Mouse (Mus musculus) heart, embryonic 13.5 days (tissue): Measurements from ENCODE around the gene Il12rb2. TPM values are rescaled to one million over a fixed set of nuclear protein-coding genes. Genes with fewer than 3 reads are reported as not detected.

Experiments
- ATAC-seq: fragments of 200-750 bp; cut with Nextera tagmentation; 2 replicates; pipeline ENCODE4 v1.8.0; 2017; ENCODE audit warnings: moderate TSS enrichment; ENCODE audit not compliant: insufficient number of reproducible peaks, low FRiP score, low TSS enrichment; ENCODE audit errors: extremely low read depth
- H3K27ac ChIP-seq: fragments of 300-500 bp; sonication (generic); replicated peaks from 2 replicates; pipeline ENCODE4 v1.5.1; 2015; ENCODE audit warnings: moderate library complexity, mild to moderate bottlenecking, inconsistent platforms
- H3K27me3 ChIP-seq: fragments of 300-500 bp; sonication (generic); replicated peaks from 2 replicates; pipeline ENCODE4 v1.6.1; 2015; ENCODE audit warnings: mild to moderate bottlenecking, inconsistent platforms
- H3K36me3 ChIP-seq: fragments of 300-500 bp; sonication (generic); 2 replicates; pipeline ENCODE4 v1.6.1; 2015; ENCODE audit warnings: mild to moderate bottlenecking, inconsistent platforms
- H3K4me1 ChIP-seq: fragments of 300-500 bp; sonication (generic); 2 replicates; pipeline ENCODE4 v1.6.1; 2015; ENCODE audit warnings: inconsistent platforms
- H3K4me2 ChIP-seq: fragments of 300-500 bp; sonication (generic); 2 replicates; pipeline ENCODE4 v1.6.1; 2015; ENCODE audit warnings: inconsistent platforms, mild to moderate bottlenecking, moderate library complexity
- H3K4me3 ChIP-seq: fragments of 300-500 bp; sonication (generic); 2 replicates; pipeline ENCODE4 v1.5.1; 2015; ENCODE audit warnings: moderate library complexity, mild to moderate bottlenecking, inconsistent platforms
- H3K9ac ChIP-seq: fragments of 300-500 bp; sonication (generic); 2 replicates; pipeline ENCODE4 v1.6.1; 2015; ENCODE audit warnings: inconsistent platforms, mild to moderate bottlenecking, moderate library complexity
- H3K9me3 ChIP-seq: fragments of 300-500 bp; sonication (generic); 2 replicates; pipeline ENCODE4 v1.6.1; 2016; ENCODE audit warnings: inconsistent platforms
- WGBS: fragments of 180-500 bp; shearing (Covaris S2); methylation state at CpG from one replicate; pipeline ENCODE4 v1.1.7; 2015; ENCODE audit warnings: mixed read lengths; 5-methylcytosine and 5-hydroxymethylcytosine counted together
- polyA plus RNA-seq: library from polyadenylated mRNA; unstranded; fragments of >200 nt; fragmentation: Nextera tagmentation; extraction: Ambion mirVana; gene quantifications from 2 replicates; pipeline ENCODE4 v1.2.1, GENCODE M21; 2015

The Il12rb2 gene
- polyA plus RNA-seq, 1 experiment from 2014 or later: 0.07 TPM

DNA sequence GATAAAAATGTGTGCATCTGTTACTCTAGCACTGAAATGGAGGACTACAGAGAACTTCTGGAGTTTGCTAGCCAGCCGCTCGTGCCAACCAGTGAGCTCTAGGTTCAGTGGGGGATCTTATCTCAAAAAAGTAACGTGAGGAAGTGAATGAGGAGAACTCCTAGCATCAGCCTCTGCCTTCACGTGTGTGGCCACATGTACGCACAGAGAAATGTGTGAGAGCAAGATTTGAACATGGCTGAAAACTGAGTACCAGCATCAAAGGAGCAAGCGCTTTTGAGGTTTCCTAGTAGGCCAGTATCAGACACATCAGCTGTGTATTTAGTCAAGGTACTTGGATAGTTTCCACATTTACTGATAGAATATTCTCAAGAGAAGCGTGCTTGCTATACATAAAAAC lies 111.1 kb downstream of the Il12rb2 start:
- Histone ChIP-seq H3K9me3 (no peaks in the 10 kb centered on the region), H3K36me3 (no peaks in the 10 kb centered on the region), H3K27me3 (no peaks in the 10 kb centered on the region), H3K4me2 (no peak overlapping the region), H3K4me1 (peaks cover 21% of the 10 kb centered on the region), H3K27ac (no peak overlapping the region), H3K4me3 (no peak overlapping the region), H3K9ac (no peak overlapping the region)
- WGBS: 55% methylated on average over 7 of the region's 7 CpGs
- no peak for ATAC-seq

DNA sequence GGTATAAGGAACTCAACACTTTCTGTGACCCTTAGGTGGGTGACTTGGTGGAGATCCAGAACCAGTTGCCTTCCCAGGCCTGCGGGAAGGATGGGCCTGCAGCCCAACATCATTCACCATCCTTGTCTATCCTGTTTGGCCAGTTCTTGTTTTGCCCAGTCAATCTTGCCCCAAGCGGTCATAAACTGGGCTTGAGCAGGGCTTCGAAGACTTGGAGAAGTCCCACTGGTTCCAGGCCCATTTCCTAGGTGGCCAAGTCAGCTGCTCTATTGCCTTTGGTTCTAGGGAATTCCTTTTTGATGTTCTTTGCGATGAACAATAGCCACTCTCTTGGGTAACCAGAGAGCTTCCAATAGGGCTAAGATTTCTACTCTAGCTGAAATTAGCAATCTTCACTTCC lies 124.9 kb downstream of the Il12rb2 start:
- 82% methylated on average over 4 of the region's 4 CpGs for WGBS

DNA sequence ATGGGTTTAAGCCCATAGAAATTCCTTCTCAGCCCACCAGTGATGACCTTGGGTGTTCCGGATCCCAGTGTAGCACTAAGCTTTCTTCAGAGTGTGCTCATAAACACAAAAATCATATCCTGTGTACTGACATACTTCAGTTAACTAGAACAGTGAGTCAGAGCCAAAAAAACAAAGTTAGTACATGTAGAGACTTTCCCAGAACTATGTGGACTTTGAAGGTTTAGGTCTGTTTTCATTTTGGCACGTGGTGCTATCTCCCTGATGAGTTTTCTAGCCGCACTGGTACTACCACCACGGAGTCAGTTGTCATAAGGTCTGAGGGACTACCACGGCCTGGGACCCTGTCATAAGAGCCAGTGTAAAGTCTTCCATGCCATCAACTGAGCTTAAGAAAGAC lies 131.5 kb downstream of the Il12rb2 start:
- H3K4me2 ChIP-seq: no peak overlapping the region
- no peak overlapping the region for H3K4me3 ChIP-seq
- H3K36me3 ChIP-seq: no peaks in the 10 kb centered on the region
- 78% methylated on average over 5 of the region's 5 CpGs for WGBS
- no peak overlapping the region for H3K27ac ChIP-seq
- ATAC-seq: no peak
- H3K9me3 ChIP-seq: no peaks in the 10 kb centered on the region
- H3K4me1 ChIP-seq: no peaks in the 10 kb centered on the region
- H3K27me3 ChIP-seq: no peaks in the 10 kb centered on the region
- no peak overlapping the region for H3K9ac ChIP-seq

More for the DNA sequence above, 124.9 kb downstream of the Il12rb2 start:
- ATAC-seq: no peak
- Histone ChIP-seq H3K4me1 (no peaks in the 10 kb centered on the region), H3K36me3 (no peaks in the 10 kb centered on the region), H3K27ac (no peak overlapping the region), H3K4me2 (no peak overlapping the region), H3K4me3 (no peak overlapping the region), H3K9me3 (no peaks in the 10 kb centered on the region), H3K27me3 (no peaks in the 10 kb centered on the region), H3K9ac (no peak overlapping the region)

DNA sequence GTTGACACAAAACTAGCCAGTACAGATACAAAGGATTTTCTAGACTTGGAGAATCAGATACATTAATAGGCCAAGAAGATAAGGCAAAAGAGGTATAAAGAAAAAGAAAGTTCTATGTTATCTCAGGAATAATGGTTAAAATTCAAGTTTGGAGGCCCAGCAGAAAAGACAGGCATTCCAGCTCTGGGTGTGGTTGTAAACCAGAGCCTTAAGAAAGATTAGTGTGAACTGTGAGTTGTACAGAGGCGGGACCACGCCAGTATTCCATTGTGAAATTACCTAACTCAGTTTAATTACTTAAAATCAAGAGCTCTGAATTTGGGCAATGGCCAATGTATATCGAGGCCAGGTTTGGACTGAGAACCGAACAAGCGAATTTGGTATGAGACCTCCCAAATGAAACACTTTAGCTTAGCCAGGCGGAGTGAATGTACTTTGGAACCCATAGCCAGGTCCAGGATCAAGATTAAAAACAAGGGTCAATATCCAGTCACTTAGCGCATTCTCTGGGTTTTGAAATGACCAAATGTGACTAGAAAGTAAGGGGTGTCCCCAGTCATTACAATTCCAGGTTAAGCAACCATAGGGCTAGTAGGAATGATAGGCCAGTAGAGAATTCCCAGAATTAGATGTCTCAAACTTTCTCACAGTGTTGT lies 132.1 kb downstream of the Il12rb2 start:
- Histone ChIP-seq H3K4me1 (no peaks in the 10 kb centered on the region), H3K27me3 (no peaks in the 10 kb centered on the region), H3K9ac (no peak overlapping the region), H3K4me2 (no peak overlapping the region), H3K4me3 (no peak overlapping the region), H3K9me3 (no peaks in the 10 kb centered on the region), H3K36me3 (no peaks in the 10 kb centered on the region), H3K27ac (no peak overlapping the region)
- 87% methylated on average over 7 of the region's 7 CpGs for WGBS
- no peak for ATAC-seq

Other genes with a start within 250 kb of the Il12rb2 start
- gene Serbp1, start 138.0 kb downstream of the Il12rb2 start, polyA plus RNA-seq: 309 and 332 TPM in 2 replicates
- not detected in 2 replicates for gene Il23r, start 115.7 kb upstream of the Il12rb2 start, polyA plus RNA-seq
- 0.38 and 0.53 TPM in 2 replicates for gene Tacstd2, start 159.6 kb upstream of the Il12rb2 start, polyA plus RNA-seq